Mouse (Mus musculus): ENCODE data around the gene Fdxacb1. TPM values are rescaled to one million over a fixed set of nuclear protein-coding genes. Genes with fewer than 3 reads are reported as not detected.
A peak's percentile ranks its signal among the peaks of the same experiment; 100 is the strongest.

Gene Fdxacb1
- polyA plus RNA-seq (2012; rRNA removed) (7.4 and 7.7 TPM in 2 replicates), polyA plus RNA-seq (2014; fragmentation: Nextera tagmentation; extraction: Ambion mirVana) (10.6 and 10.8 TPM in 2 replicates)

GRCm38 (mm10) chr9:50768107-50769002 is at the start of gene Fdxacb1:
Fdxacb1 (plus strand) TSS chr9:50768236.
- H3K4me2 ChIP-seq (replicated peaks; ENCODE audit: low read depth, low read length, severe bottlenecking), result peak within 1 kb of the TSS; percentile 68
- peaks cover 13% of the 10 kb centered on the region; the same call in 1 of the 2 replicates for H3K4me1 ChIP-seq (ENCODE audit: control insufficient read depth, insufficient read depth, low read length)
- ATAC-seq (ENCODE audit: low FRiP score, low read depth) (peak; percentile 95), DNase-seq (ENCODE audit: low spot score) (peak; percentile 96)
- no peaks in the 10 kb centered on the region for H3K9me3 ChIP-seq (ENCODE audit: control insufficient read depth, low read length)
- peaks cover 12% of the 10 kb centered on the region for H3K36me3 ChIP-seq (ENCODE audit: control insufficient read depth, insufficient read depth, low read length)
- peak; percentile 58; the same call in 1 of the 2 replicates for TF ChIP-seq POLR2A (IDR thresholded peaks at IDR 0.05; ENCODE audit: borderline replicate concordance, extremely low read depth, insufficient read depth, insufficient read length)
- H3K4me3 ChIP-seq (replicated peaks; ENCODE audit: low read length), result peak within 1 kb of the TSS; percentile 60
- H3K27me3 ChIP-seq (ENCODE audit: control insufficient read depth, insufficient read depth, low read length), result no peaks in the 10 kb centered on the region
- peak within 1 kb of the TSS; percentile 83 for H3K27ac ChIP-seq (replicated peaks; ENCODE audit: low read depth, low read length)
- WGBS, result 3% methylated on average over 59 of the region's 59 CpGs
- H3K9ac ChIP-seq (ENCODE audit: low read depth, low read length, severe bottlenecking), result peak within 1 kb of the TSS; percentile 60

- TF ChIP-seq POLR2A (IDR thresholded peaks at IDR 0.05; ENCODE audit: borderline replicate concordance, extremely low read depth, insufficient read depth, insufficient read length), result no peak
- 0 out of 2 replicates have a peak, but pooled peaks cover 5% of the 10 kb centered on the region for H3K36me3 ChIP-seq (ENCODE audit: control insufficient read depth, insufficient read depth, low read length)
- H3K27me3 ChIP-seq (ENCODE audit: control insufficient read depth, insufficient read depth, low read length), result no peaks in the 10 kb centered on the region
- H3K4me2 ChIP-seq (replicated peaks; ENCODE audit: low read depth, low read length, severe bottlenecking), result no peak overlapping the region
- H3K27ac ChIP-seq (replicated peaks; ENCODE audit: low read depth, low read length), result no peak overlapping the region
- WGBS, result 69% methylated on average over 4 of the region's 4 CpGs
- no peak overlapping the region for H3K9ac ChIP-seq (ENCODE audit: low read depth, low read length, severe bottlenecking)
- no peaks in the 10 kb centered on the region for H3K9me3 ChIP-seq (ENCODE audit: control insufficient read depth, low read length)
- ATAC-seq (ENCODE audit: low FRiP score, low read depth) (no peak), DNase-seq (ENCODE audit: low spot score) (no peak)
- no peak overlapping the region for H3K4me3 ChIP-seq (replicated peaks; ENCODE audit: low read length)
- peaks cover 20% of the 10 kb centered on the region for H3K4me1 ChIP-seq (ENCODE audit: control insufficient read depth, insufficient read depth, low read length)
These were observed 49.2 kb upstream of the Fdxacb1 start for GRCm38 (mm10) chr9:50718878-50719277.

- Histone ChIP-seq H3K27ac (replicated peaks; ENCODE audit: low read depth, low read length) (no peak overlapping the region), H3K4me3 (replicated peaks; ENCODE audit: low read length) (no peak overlapping the region), H3K4me1 (ENCODE audit: control insufficient read depth, insufficient read depth, low read length) (peaks cover 30% of the 10 kb centered on the region), H3K36me3 (ENCODE audit: control insufficient read depth, insufficient read depth, low read length) (0 out of 2 replicates have a peak, but pooled peaks cover 3% of the 10 kb centered on the region), H3K4me2 (replicated peaks; ENCODE audit: low read depth, low read length, severe bottlenecking) (no peak overlapping the region), H3K9me3 (ENCODE audit: control insufficient read depth, low read length) (no peaks in the 10 kb centered on the region), H3K9ac (ENCODE audit: low read depth, low read length, severe bottlenecking) (no peak overlapping the region), H3K27me3 (ENCODE audit: control insufficient read depth, insufficient read depth, low read length) (no peaks in the 10 kb centered on the region)
- no peak for DNase-seq (ENCODE audit: low spot score)
- TF ChIP-seq POLR2A (IDR thresholded peaks at IDR 0.05; ENCODE audit: borderline replicate concordance, extremely low read depth, insufficient read depth, insufficient read length), result no peak
- 22% methylated on average over 12 of the region's 12 CpGs for WGBS
- no peak for ATAC-seq (ENCODE audit: low FRiP score, low read depth)
These were observed 47.0 kb upstream of the Fdxacb1 start for GRCm38 (mm10) chr9:50721061-50721460.

- Histone ChIP-seq H3K27me3 (ENCODE audit: control insufficient read depth, insufficient read depth, low read length) (no peaks in the 10 kb centered on the region), H3K9me3 (ENCODE audit: control insufficient read depth, low read length) (no peaks in the 10 kb centered on the region), H3K27ac (replicated peaks; ENCODE audit: low read depth, low read length) (no peak overlapping the region), H3K36me3 (ENCODE audit: control insufficient read depth, insufficient read depth, low read length) (no peaks in the 10 kb centered on the region), H3K4me3 (replicated peaks; ENCODE audit: low read length) (no peak overlapping the region), H3K9ac (ENCODE audit: low read depth, low read length, severe bottlenecking) (no peak overlapping the region), H3K4me2 (replicated peaks; ENCODE audit: low read depth, low read length, severe bottlenecking) (no peak overlapping the region), H3K4me1 (ENCODE audit: control insufficient read depth, insufficient read depth, low read length) (peaks cover 40% of the 10 kb centered on the region)
- peak; percentile 13; the same call in 1 of the 2 replicates for ATAC-seq (ENCODE audit: low FRiP score, low read depth)
- no peak for TF ChIP-seq POLR2A (IDR thresholded peaks at IDR 0.05; ENCODE audit: borderline replicate concordance, extremely low read depth, insufficient read depth, insufficient read length)
- 45% methylated on average over 8 of the region's 8 CpGs for WGBS
- no peak for DNase-seq (ENCODE audit: low spot score)
These were observed 45.6 kb upstream of the Fdxacb1 start for GRCm38 (mm10) chr9:50722451-50722911.

- Histone ChIP-seq H3K4me3 (replicated peaks; ENCODE audit: low read length) (no peak overlapping the region), H3K9me3 (ENCODE audit: control insufficient read depth, low read length) (no peaks in the 10 kb centered on the region), H3K4me1 (ENCODE audit: control insufficient read depth, insufficient read depth, low read length) (peaks cover 40% of the 10 kb centered on the region), H3K36me3 (ENCODE audit: control insufficient read depth, insufficient read depth, low read length) (no peaks in the 10 kb centered on the region), H3K4me2 (replicated peaks; ENCODE audit: low read depth, low read length, severe bottlenecking) (0 out of 2 replicates have a peak overlapping the region, but pooled peaks have one; percentile 0), H3K27me3 (ENCODE audit: control insufficient read depth, insufficient read depth, low read length) (no peaks in the 10 kb centered on the region), H3K9ac (ENCODE audit: low read depth, low read length, severe bottlenecking) (no peak overlapping the region), H3K27ac (replicated peaks; ENCODE audit: low read depth, low read length) (0 out of 2 replicates have a peak overlapping the region, but pooled peaks have one; percentile 44)
- no peak for ATAC-seq (ENCODE audit: low FRiP score, low read depth)
- 35% methylated on average over 7 of the region's 7 CpGs for WGBS
- no peak for TF ChIP-seq POLR2A (IDR thresholded peaks at IDR 0.05; ENCODE audit: borderline replicate concordance, extremely low read depth, insufficient read depth, insufficient read length)
- peak; percentile 56 for DNase-seq (ENCODE audit: low spot score)
These were observed 44.6 kb upstream of the Fdxacb1 start for GRCm38 (mm10) chr9:50723406-50723805.
